In the genomic region with DNA sequence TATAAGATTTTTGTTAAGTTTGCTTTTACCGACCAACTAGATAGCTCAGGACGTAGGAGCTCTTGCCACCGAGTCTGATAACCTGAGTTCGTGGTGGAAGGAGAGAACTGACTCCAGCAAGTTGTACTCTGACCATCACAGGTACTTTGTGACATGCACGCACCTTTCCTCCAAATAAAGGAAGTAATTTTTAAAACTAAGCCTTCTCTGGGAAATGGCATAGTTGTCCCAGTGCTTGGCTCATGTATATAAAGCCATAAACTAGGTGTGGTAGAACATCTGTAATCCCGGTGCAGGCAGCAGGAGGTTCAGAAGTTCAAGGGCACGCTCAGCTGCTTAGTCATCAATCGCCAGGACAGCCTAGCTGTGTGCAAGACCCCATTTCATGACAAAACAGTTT, we compare ENCODE assay signal across 26 mouse cellular contexts. TPM values are rescaled to one million over a fixed set of nuclear protein-coding genes. Genes with fewer than 3 reads are reported as not detected.
"Had no signal": no experiment of that assay in that cellular context is flagged by ENCODE, and none has a peak within 500 bp of the region (broad histone marks: within the 10 kb centered on the region; RNA-seq: fewer than 3 reads in every experiment).

No protein-coding gene starts in this region.

- H3K4me3 ChIP-seq: midbrain, embryonic 10.5 days; midbrain, embryonic 12.5 days; neural tube, embryonic 12.5 days; stomach, embryonic 15.5 days had no signal

- H3K27ac ChIP-seq: liver, embryonic 14.5 days; midbrain, embryonic 10.5 days; midbrain, embryonic 12.5 days; neural tube, embryonic 12.5 days; stomach, embryonic 15.5 days; stomach, postnatal 0 days had no signal

- H3K9ac ChIP-seq: liver, embryonic 14.5 days; lung, embryonic 14.5 days; midbrain, embryonic 12.5 days; neural tube, embryonic 12.5 days; stomach, embryonic 15.5 days had no signal

- H3K4me1 ChIP-seq: midbrain, embryonic 10.5 days; midbrain, embryonic 12.5 days; neural tube, embryonic 12.5 days; stomach, embryonic 15.5 days had no signal

- H3K36me3 ChIP-seq: midbrain, embryonic 10.5 days; midbrain, embryonic 12.5 days; neural tube, embryonic 12.5 days; stomach, embryonic 15.5 days had no signal

- H3K9me3 ChIP-seq: midbrain, embryonic 10.5 days; midbrain, embryonic 12.5 days; neural tube, embryonic 12.5 days; stomach, embryonic 15.5 days had no signal

- H3K27me3 ChIP-seq: stomach, embryonic 15.5 days had no signal

- DNase-seq: lung, adult 18-20 months; lung, embryonic 14.5 days; lung, postnatal 10 days; lung, postnatal 4 days; midbrain, embryonic 14.5 days; retina, postnatal 1 day; right cerebral cortex, adult 18-20 months; right cerebral cortex, postnatal 25 days; right cerebral cortex, postnatal 4 days; thymus, adult 2 months; thymus, postnatal 36 days had no signal

- H3K4me2 ChIP-seq: lung, embryonic 14.5 days; midbrain, embryonic 12.5 days; neural tube, embryonic 12.5 days; stomach, embryonic 15.5 days had no signal

RNA-seq across cellular contexts. Expression of gene Mei1, which starts 50.7 kb away (rescaled TPM):
- total RNA-seq: megakaryocyte, adult 5-6 weeks; megakaryocyte-erythroid progenitor cell, adult 5-6 weeks; midbrain, postnatal 0 days; monocyte, adult 5-6 weeks; neutrophil, adult 5-6 weeks had no signal
- polyA plus RNA-seq: liver, embryonic 14.5 days; liver, embryonic 16.5 days; lung, embryonic 14.5 days; lung, embryonic 16.5 days; neural tube, embryonic 14.5 days; spleen, adult 2 months; stomach, embryonic 15.5 days had no signal
